Mouse (Mus musculus) neural tube, embryonic 15.5 days (tissue): Measurements from ENCODE around the gene Zfp11. TPM values are rescaled to one million over a fixed set of nuclear protein-coding genes. Genes with fewer than 3 reads are reported as not detected.

Experiments
- polyA plus RNA-seq: library from polyadenylated mRNA; unstranded; fragments of >200 nt; fragmentation: Nextera tagmentation; extraction: Ambion mirVana; gene quantifications from 2 replicates; pipeline ENCODE4 v1.2.1, GENCODE M21; 2015

Zfp11 gene
- polyA plus RNA-seq, 1 experiment from 2014 or later, result 6.5 TPM

Other genes with a start within 250 kb of the Zfp11 start
- 44.9 and 49.7 TPM in 2 replicates for gene Sfswap, start 168.9 kb downstream of the Zfp11 start, polyA plus RNA-seq
- 10.1 and 12.0 TPM in 2 replicates for gene Mmp17, start 85.9 kb downstream of the Zfp11 start, polyA plus RNA-seq
- gene Sept14, start 38.4 kb upstream of the Zfp11 start, polyA plus RNA-seq, result not detected in 2 replicates
- 169 and 174 TPM in 2 replicates for gene Mrps17, start 45.4 kb upstream of the Zfp11 start, polyA plus RNA-seq
- gene Nipsnap2, start 55.0 kb upstream of the Zfp11 start, polyA plus RNA-seq, result 94.9 and 95.7 TPM in 2 replicates
- 33.9 and 35.0 TPM in 2 replicates for gene Psph, start 117.3 kb upstream of the Zfp11 start, polyA plus RNA-seq
- gene Sumf2, start 176.9 kb upstream of the Zfp11 start, polyA plus RNA-seq, result 28.0 and 32.4 TPM in 2 replicates
- gene Chchd2, start 217.4 kb upstream of the Zfp11 start, polyA plus RNA-seq, result 743 and 777 TPM in 2 replicates
- gene Zbed5, start 225.6 kb upstream of the Zfp11 start, polyA plus RNA-seq, result 11.1 and 13.0 TPM in 2 replicates
- 0.95 and 1.3 TPM in 2 replicates for gene Phkg1, start 228.4 kb upstream of the Zfp11 start, polyA plus RNA-seq
- 2.6 and 4.3 TPM in 2 replicates for gene Nupr1l, start 238.4 kb upstream of the Zfp11 start, polyA plus RNA-seq